Mouse (Mus musculus) liver, embryonic 14.5 days (tissue): ENCODE measurements around the gene Trnau1ap.

Experiments
- CTCF ChIP-seq: IDR thresholded peaks from 2 replicates; pipeline ENCODE4 v1.5.1; 2016; ENCODE audit warnings: antibody characterized with exemption, low read depth, control low read depth
- EP300 ChIP-seq: IDR thresholded peaks from 2 replicates; pipeline ENCODE4 v1.6.1; 2016; ENCODE audit warnings: antibody characterized with exemption, low read depth

DNA sequence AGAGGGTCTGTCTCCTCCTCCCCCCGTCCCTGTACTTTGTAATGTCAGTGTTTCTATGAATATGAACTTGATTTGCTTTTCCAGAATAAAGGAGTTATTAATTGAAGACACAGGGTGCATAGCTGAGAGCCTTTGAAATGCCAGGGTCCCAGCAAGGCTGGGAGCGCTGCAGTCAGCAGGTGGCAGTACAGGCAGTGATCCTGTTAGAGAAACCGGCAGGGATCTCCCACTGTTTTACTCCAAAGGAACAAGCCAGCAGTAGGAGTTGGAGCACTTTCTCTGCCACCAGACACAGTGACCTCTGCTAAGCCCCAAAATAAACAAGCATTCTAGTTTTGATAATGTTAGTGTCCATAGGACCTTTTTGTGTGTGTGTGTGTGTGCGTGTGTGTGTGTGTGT is 36.4 kb downstream of the Trnau1ap start:
- peak; percentile 58 for TF ChIP-seq CTCF
- TF ChIP-seq EP300, result no peak
